Mouse (Mus musculus): ENCODE data around the gene Tnnt1. TPM values are rescaled to one million over a fixed set of nuclear protein-coding genes. Genes with fewer than 3 reads are reported as not detected.
"Not testable (repeated sequence)": the region's sequence is repeated elsewhere in the genome, so short reads cannot be mapped to it uniquely, and the experiment has no call there.

Tnnt1 gene
- polyA plus RNA-seq, 1 experiment from 2014 or later = 1.4 TPM

DNA sequence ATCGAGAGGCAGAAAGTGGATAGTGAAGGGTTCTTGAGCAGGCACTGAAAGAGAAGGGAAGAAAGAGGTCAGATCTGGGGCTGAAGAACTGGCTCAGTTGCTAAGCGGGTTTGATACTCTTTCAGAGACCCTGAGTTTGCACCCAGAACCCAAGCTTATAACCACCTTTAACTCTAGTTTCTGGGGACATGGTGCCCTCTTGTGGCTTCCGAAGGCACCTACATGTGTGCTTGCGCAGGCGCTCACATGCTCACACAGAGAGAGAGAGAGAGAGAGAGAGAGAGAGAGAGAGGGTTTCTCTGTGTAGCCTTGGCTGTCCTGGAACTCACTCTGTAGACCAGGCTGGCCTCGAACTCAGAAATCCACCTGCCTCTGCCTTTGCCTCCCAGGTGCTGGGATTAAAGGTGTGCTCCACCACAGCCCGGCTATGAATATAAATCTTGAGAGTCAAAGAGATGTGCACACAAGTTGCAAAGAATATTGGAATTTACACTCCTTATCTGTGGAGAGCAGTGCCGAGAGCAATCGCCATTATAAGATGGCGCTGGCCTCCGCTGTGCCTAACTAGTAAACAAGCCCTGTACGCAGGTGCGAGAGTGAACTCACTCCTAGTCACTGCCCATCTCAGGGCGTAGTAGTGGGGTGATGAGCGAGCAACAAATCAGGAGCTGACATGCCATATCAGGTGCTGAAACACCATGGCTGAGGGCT is 8.2 kb upstream of the Tnnt1 start, which contains the start of gene Tnni3:
Gene Tnni3, minus strand, starts transcription at position 18 of the 711 bp plus-strand sequence.
- ATAC-seq (peak; percentile 33; the same call in 1 of the 2 replicates), DNase-seq (ENCODE audit: low spot score) (peak; percentile 76)
- 71% methylated on average over 15 of the region's 15 CpGs for WGBS
- not testable (repeated sequence) for H3K36me3 ChIP-seq (ENCODE audit: control insufficient read depth, insufficient read depth, low read length); H3K4me2 ChIP-seq (ENCODE audit: low read length); H3K9me3 ChIP-seq (replicated peaks; ENCODE audit: control insufficient read depth, low read length); H3K27ac ChIP-seq (ENCODE audit: low read depth, low read length); H3K27me3 ChIP-seq (replicated peaks; ENCODE audit: control insufficient read depth, insufficient read depth, low read length); H3K9ac ChIP-seq (ENCODE audit: low read length); H3K4me3 ChIP-seq (ENCODE audit: low read depth, low read length); H3K4me1 ChIP-seq (ENCODE audit: control insufficient read depth, insufficient read depth, low read length)

DNA sequence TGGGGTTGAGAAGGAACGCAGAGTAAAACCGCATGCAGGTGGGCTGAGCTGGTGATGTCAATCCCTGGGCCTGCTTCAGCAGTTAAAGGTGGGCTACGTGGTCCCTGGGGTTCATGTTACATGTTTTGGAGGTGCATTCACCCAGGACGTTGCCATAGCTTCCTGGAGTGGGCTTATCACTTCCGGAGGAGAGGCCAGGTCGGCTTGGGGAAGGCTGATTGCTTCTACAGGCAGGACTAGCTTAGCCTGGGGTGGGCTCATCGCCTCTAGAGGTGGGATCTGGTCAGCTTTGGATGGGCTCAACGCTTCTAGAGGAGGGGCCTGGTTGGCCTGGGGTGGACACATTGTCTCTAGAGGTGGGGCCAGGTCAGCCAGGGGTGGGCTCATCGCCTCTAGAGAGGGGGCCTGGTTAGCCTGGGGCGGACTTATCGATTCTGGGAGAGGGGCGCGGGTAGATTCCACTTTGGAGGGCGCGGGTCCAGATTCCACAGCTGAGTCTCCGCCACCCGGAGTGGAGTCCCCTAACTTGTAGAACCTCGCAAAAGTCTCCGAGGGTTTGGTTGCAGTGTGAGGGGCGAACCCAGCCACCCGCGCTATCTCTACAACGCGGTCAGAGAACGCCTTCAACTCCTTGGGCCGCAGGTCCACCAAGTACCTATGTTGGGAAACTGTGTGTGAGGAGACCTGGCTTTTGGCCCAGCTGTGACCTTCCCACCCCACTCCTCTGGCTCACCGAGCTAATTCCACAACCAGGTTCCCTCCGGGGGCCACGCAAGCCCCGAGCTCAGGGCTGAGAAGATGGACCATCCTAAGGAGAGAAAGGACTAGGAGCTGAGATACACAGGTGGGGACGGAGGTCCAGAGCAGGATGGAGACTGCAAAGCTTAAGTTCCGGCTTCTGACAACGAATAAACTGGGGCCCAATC is 7.3 kb upstream of the Tnnt1 start:
- WGBS = 91% methylated on average over 33 of the region's 33 CpGs
- ATAC-seq (no peak), DNase-seq (ENCODE audit: low spot score) (no peak)
- H3K4me3 ChIP-seq (ENCODE audit: low read depth, low read length) = no peak overlapping the region
- H3K36me3 ChIP-seq (ENCODE audit: control insufficient read depth, insufficient read depth, low read length) = no peaks in the 10 kb centered on the region
- peaks cover 4% of the 10 kb centered on the region; the same call in 1 of the 2 replicates for H3K4me1 ChIP-seq (ENCODE audit: control insufficient read depth, insufficient read depth, low read length)
- no peak overlapping the region for H3K4me2 ChIP-seq (ENCODE audit: low read length)
- no peaks in the 10 kb centered on the region for H3K27me3 ChIP-seq (replicated peaks; ENCODE audit: control insufficient read depth, insufficient read depth, low read length)
- H3K9ac ChIP-seq (ENCODE audit: low read length) = no peak overlapping the region
- no peaks in the 10 kb centered on the region for H3K9me3 ChIP-seq (replicated peaks; ENCODE audit: control insufficient read depth, low read length)
- H3K27ac ChIP-seq (ENCODE audit: low read depth, low read length) = no peak overlapping the region

DNA sequence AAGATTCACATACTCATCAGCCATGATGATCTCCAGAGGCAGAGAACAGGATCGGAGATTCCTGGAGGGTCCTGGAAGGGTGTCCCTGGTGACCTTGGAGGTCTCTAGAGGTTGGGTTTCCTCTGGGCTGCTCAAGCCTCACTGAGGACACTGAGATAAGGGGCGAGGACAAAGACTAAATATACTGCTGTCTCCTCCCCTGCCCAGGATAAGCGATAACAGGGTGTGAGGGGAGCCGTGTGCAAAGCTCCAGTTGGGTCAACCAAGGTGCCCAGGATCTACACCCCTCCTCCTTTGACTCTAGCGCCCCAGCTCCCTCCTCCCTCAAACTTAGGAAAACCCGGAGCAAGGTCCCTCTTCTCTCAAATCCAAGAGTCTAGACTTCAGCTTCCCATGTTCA is 6.1 kb upstream of the Tnnt1 start:
- ATAC-seq (no peak), DNase-seq (ENCODE audit: low spot score) (no peak)
- Histone ChIP-seq H3K36me3 (ENCODE audit: control insufficient read depth, insufficient read depth, low read length) (no peaks in the 10 kb centered on the region), H3K9ac (ENCODE audit: low read length) (no peak overlapping the region), H3K9me3 (replicated peaks; ENCODE audit: control insufficient read depth, low read length) (no peaks in the 10 kb centered on the region), H3K4me2 (ENCODE audit: low read length) (no peak overlapping the region), H3K27ac (ENCODE audit: low read depth, low read length) (no peak overlapping the region), H3K27me3 (replicated peaks; ENCODE audit: control insufficient read depth, insufficient read depth, low read length) (no peaks in the 10 kb centered on the region), H3K4me3 (ENCODE audit: low read depth, low read length) (no peak overlapping the region), H3K4me1 (ENCODE audit: control insufficient read depth, insufficient read depth, low read length) (peaks cover 4% of the 10 kb centered on the region; the same call in 1 of the 2 replicates)
- WGBS = 84% methylated on average over 6 of the region's 6 CpGs

DNA sequence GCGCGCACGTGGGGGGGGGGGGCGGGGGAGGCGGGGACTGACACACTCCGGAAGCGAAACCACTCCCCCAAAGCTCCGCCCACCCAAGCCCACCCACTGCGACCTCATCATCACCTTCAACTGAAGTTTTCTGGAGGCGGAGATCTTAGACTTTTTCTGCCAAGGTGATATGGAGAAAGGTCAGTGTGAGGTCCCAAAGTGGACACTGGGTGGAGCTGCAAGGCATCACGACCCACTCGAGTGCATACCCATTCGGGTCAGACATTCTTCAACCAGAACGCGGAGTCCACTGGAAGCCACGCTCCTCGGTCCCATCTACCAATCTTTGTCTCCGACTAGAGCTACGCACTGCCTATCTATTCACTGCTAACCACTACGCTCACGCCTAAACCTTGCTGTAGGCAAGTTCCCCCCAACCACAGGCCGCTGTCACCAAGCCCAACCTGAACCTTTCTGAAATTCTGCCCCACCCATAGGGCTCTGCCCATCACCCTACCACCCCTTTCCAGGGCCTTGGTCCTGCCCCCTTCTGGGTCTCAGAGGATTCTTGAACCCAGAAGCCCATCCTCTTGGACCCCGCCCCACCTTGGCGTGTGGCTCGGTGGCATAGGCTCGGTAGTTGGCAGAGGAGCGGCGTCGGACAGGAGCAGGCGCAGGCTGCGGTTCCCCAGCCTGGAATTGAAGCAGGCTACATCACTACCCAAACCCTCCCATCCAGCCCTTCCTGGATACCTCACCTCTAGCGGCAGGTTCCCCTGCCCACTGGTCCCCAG is 5.2 kb upstream of the Tnnt1 start:
- Histone ChIP-seq H3K36me3 (ENCODE audit: control insufficient read depth, insufficient read depth, low read length) (no peaks in the 10 kb centered on the region), H3K4me3 (ENCODE audit: low read depth, low read length) (peak overlapping the region; percentile 11; the same call in 1 of the 2 replicates), H3K9me3 (replicated peaks; ENCODE audit: control insufficient read depth, low read length) (no peaks in the 10 kb centered on the region), H3K27me3 (replicated peaks; ENCODE audit: control insufficient read depth, insufficient read depth, low read length) (no peaks in the 10 kb centered on the region), H3K4me1 (ENCODE audit: control insufficient read depth, insufficient read depth, low read length) (peaks cover 4% of the 10 kb centered on the region; the same call in 1 of the 2 replicates), H3K4me2 (ENCODE audit: low read length) (peak overlapping the region; percentile 44), H3K9ac (ENCODE audit: low read length) (peak overlapping the region; percentile 43; the same call in 1 of the 2 replicates), H3K27ac (ENCODE audit: low read depth, low read length) (no peak overlapping the region)
- DNase-seq (ENCODE audit: low spot score) = peak; percentile 14
- ATAC-seq = no peak
- WGBS = 37% methylated on average over 32 of the region's 32 CpGs

DNA sequence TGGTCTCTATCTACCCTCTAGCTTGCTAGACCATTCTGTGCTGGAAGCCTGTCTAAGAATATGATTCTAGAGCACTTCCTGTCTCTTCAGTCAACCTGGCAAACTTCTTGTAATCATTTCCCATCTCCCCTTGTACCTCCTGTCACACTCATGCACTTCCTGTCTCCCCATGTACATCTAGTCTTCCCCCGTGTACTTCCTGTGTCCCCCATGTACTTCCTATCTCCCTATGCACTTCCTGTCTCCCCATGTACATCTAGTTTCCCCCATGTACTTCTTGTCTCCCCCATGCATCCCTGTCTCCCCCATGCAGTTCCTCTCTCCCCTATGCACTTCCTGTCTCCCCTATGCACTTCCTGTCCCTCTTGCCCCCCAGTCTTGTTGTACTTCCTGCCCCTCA is 2.3 kb upstream of the Tnnt1 start:
- H3K27me3 ChIP-seq (replicated peaks; ENCODE audit: control insufficient read depth, insufficient read depth, low read length) = no peaks in the 10 kb centered on the region
- WGBS = 87% methylated on average over 1 of the region's 1 CpGs
- H3K9ac ChIP-seq (ENCODE audit: low read length) = no peak overlapping the region
- no peaks in the 10 kb centered on the region for H3K36me3 ChIP-seq (ENCODE audit: control insufficient read depth, insufficient read depth, low read length)
- no peaks in the 10 kb centered on the region for H3K9me3 ChIP-seq (replicated peaks; ENCODE audit: control insufficient read depth, low read length)
- no peak for ATAC-seq
- peaks cover 4% of the 10 kb centered on the region; the same call in 1 of the 2 replicates for H3K4me1 ChIP-seq (ENCODE audit: control insufficient read depth, insufficient read depth, low read length)
- no peak overlapping the region for H3K27ac ChIP-seq (ENCODE audit: low read depth, low read length)
- H3K4me3 ChIP-seq (ENCODE audit: low read depth, low read length) = no peak overlapping the region
- DNase-seq (ENCODE audit: low spot score) = no peak
- H3K4me2 ChIP-seq (ENCODE audit: low read length) = no peak overlapping the region

DNA sequence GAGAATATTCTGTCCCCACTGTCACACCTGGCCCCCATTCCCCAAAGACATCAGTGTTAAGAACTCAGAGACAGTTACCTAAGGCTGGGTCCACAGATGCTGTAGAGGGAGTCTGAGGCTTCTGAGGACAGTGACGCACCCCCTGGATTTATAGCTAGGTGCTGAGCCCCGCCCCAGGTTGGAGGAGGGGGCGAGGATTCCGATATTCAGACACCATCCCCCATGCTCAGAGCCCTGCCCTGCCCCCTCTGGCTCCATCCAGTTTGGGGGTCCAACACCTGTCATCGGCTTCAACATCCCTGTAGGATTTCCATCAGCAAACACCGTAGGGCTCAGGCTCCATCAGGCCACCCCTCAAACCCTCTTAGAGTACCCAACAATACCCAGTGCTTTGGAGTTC is 329 bp downstream of the Tnnt1 start:
- H3K36me3 ChIP-seq (ENCODE audit: control insufficient read depth, insufficient read depth, low read length) = no peaks in the 10 kb centered on the region
- no peak overlapping the region for H3K4me3 ChIP-seq (ENCODE audit: low read depth, low read length)
- peaks cover 2% of the 10 kb centered on the region; the same call in 1 of the 2 replicates for H3K4me1 ChIP-seq (ENCODE audit: control insufficient read depth, insufficient read depth, low read length)
- H3K9me3 ChIP-seq (replicated peaks; ENCODE audit: control insufficient read depth, low read length) = no peaks in the 10 kb centered on the region
- H3K9ac ChIP-seq (ENCODE audit: low read length) = no peak overlapping the region
- H3K27ac ChIP-seq (ENCODE audit: low read depth, low read length) = no peak overlapping the region
- WGBS = 54% methylated on average over 6 of the region's 6 CpGs
- ATAC-seq = no peak
- H3K27me3 ChIP-seq (replicated peaks; ENCODE audit: control insufficient read depth, insufficient read depth, low read length) = no peaks in the 10 kb centered on the region
- no peak overlapping the region for H3K4me2 ChIP-seq (ENCODE audit: low read length)
- DNase-seq (ENCODE audit: low spot score) = no peak

DNA sequence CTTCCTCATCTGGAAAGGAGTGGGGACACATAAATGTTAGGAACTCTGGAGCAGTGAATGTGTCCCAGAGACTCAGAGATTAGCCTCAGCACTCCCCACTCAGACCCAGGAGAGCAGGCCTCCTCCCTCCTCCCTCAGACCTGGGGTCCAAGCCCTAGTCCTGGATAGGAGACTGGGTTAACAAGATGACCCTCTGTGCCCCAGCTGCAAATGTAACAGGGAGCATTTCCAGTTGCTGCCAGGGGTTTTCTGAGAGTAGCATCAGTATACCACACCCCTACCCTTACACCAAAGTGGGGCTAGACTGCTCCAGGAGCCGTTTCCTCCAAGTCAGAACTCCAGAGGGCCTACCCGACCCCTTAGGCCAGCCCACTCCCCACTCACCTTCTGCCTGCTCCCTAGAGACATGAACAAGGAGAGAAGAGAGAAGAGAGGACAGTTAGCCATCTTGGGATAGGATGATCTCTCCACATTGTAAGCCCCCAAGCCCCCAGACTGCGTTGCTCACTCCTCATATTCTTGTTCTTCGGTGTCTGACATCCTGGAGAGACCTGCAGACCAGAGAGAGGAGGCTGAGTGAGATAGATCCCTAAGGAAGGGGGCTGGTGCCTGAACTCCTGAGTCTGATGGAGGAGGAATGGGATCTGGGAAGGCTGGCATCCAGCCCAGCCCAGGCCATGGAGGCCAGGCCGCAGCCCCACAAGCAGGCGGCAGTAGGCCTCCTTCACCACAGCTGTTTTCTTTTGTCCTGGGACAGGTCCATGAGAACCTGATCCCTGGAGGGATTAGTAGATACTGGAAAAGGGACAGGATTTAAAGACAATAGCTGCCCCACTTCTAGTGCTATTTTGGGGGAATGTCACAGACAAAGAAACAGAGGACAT is 2.1 kb downstream of the Tnnt1 start:
- WGBS = 46% methylated on average over 6 of the region's 6 CpGs
- Histone ChIP-seq H3K9ac (ENCODE audit: low read length) (no peak overlapping the region), H3K9me3 (replicated peaks; ENCODE audit: control insufficient read depth, low read length) (no peaks in the 10 kb centered on the region), H3K4me2 (ENCODE audit: low read length) (no peak overlapping the region), H3K27ac (ENCODE audit: low read depth, low read length) (no peak overlapping the region), H3K4me1 (ENCODE audit: control insufficient read depth, insufficient read depth, low read length) (no peaks in the 10 kb centered on the region), H3K27me3 (replicated peaks; ENCODE audit: control insufficient read depth, insufficient read depth, low read length) (no peaks in the 10 kb centered on the region), H3K4me3 (ENCODE audit: low read depth, low read length) (no peak overlapping the region), H3K36me3 (ENCODE audit: control insufficient read depth, insufficient read depth, low read length) (no peaks in the 10 kb centered on the region)
- ATAC-seq = no peak
- no peak for DNase-seq (ENCODE audit: low spot score)

DNA sequence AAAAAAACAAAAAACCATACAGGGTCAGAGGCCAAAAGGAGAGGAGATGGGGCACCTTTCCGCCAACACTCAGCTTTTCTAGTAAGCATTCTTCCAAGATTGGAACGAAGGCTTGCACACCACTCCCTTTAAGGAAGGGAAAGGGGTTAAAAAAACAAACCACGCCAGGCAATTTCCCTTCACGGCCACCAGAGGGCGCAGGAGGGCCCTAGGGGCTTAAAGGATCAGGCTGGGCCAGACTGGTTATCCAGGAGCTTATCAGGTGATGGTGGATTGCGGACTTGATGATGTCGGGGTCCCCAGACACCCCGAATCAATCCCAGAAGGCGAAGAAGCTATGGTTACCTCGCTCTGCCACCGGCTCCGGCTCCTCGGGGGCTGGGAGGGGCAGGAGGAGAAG is 2.9 kb downstream of the Tnnt1 start:
- ATAC-seq = no peak
- DNase-seq (ENCODE audit: low spot score) = peak; percentile 34

More for the DNA sequence above, 2.9 kb downstream of the Tnnt1 start:
- H3K9me3 ChIP-seq (replicated peaks; ENCODE audit: control insufficient read depth, low read length) = no peaks in the 10 kb centered on the region
- H3K27ac ChIP-seq (ENCODE audit: low read depth, low read length) = no peak overlapping the region
- H3K4me3 ChIP-seq (ENCODE audit: low read depth, low read length) = no peak overlapping the region
- H3K9ac ChIP-seq (ENCODE audit: low read length) = no peak overlapping the region
- 34% methylated on average over 13 of the region's 13 CpGs for WGBS
- no peaks in the 10 kb centered on the region for H3K4me1 ChIP-seq (ENCODE audit: control insufficient read depth, insufficient read depth, low read length)
- no peaks in the 10 kb centered on the region for H3K36me3 ChIP-seq (ENCODE audit: control insufficient read depth, insufficient read depth, low read length)
- H3K4me2 ChIP-seq (ENCODE audit: low read length) = no peak overlapping the region
- H3K27me3 ChIP-seq (replicated peaks; ENCODE audit: control insufficient read depth, insufficient read depth, low read length) = no peaks in the 10 kb centered on the region

Data from forebrain, embryonic 14.5 days (tissue).